Mouse (Mus musculus): ENCODE measurements around the gene Utp11.

DNA sequence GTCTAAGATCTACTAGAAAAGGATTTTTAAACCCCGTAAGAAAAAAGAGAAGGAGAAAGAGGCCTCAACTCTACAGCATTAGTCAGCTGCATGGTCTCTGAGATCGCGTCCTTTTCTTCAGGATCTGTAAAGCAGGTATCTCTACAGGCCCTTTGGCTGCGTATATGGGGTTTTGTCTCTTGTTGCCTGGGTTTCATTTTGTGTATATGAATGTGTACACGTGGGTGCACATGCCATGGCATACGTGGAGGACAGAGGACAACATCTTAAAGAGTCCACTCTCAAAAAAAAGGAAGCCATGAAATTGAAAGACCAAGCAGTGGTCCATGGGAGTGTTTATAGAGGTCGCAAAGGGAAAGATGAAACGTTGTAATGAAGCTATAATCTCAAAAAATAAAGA is 1.9 kb downstream of the Utp11 start:
- TF ChIP-seq EP300 (IDR thresholded peaks at IDR 0.05; ENCODE audit: low read depth) (no peak), CTCF (IDR thresholded peaks at IDR 0.05; ENCODE audit: low read depth) (no peak)
